Mouse (Mus musculus) C2C12 (cell line): ENCODE results near the gene Dnajb4.
A peak's percentile ranks its signal among the peaks of the same experiment; 100 is the strongest.

Experiments
- CEBPB ChIP-seq: IDR thresholded peaks from one replicate; pipeline ENCODE4 v1.6.1; 2011; ENCODE audit warnings: low read depth, mild to moderate bottlenecking, control low read depth, moderate library complexity
- CTCF ChIP-seq: IDR thresholded peaks from one replicate; pipeline ENCODE4 v1.5.1; 2011; ENCODE audit not compliant: control insufficient read depth, insufficient read depth, insufficient read length
- FOSL1 ChIP-seq: IDR thresholded peaks from one replicate; pipeline ENCODE4 v1.8.0; 2011; ENCODE audit warnings: mild to moderate bottlenecking, low read length; ENCODE audit not compliant: poor library complexity, insufficient read depth, severe bottlenecking
- MAX ChIP-seq: IDR thresholded peaks from one replicate; pipeline ENCODE4 v1.6.1; 2011; ENCODE audit warnings: mild to moderate bottlenecking, control low read depth
- MYOD1 ChIP-seq: IDR thresholded peaks from one replicate; pipeline ENCODE4 v1.6.1; 2011; ENCODE audit warnings: low read depth; ENCODE audit not compliant: control insufficient read depth, insufficient read length
- MYOG ChIP-seq: IDR thresholded peaks from one replicate; pipeline ENCODE4 v1.6.1; 2011; ENCODE audit not compliant: control insufficient read depth, insufficient read length; ENCODE audit errors: extremely low read depth
- USF1 ChIP-seq: IDR thresholded peaks from one replicate; pipeline ENCODE4 v1.6.1; 2011; ENCODE audit warnings: low read depth, mild to moderate bottlenecking, control low read depth, moderate library complexity

DNA sequence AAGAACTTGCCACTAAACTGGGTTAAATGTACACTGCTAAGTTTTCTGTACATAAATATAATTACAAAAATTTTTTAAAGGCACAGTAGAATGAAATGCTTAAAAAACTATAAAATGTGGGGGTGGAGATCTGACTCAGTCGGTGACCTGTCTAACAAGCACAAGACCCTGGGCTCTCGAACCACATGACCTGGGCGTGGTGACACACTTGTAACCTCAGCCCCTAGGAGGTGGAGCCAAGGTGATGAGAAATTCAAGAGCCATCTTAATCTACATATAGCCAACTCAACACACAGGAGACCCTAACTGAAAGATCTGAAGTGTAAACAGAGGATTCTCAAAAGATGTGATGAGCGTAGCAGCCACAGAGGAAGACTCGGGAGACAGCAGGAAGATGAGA lies 56.0 kb downstream of the Dnajb4 start:
- TF ChIP-seq CEBPB (no peak), CTCF (no peak), MAX (no peak), USF1 (peak; percentile 70), FOSL1 (no peak), MYOG (no peak), MYOD1 (no peak)
